Mouse (Mus musculus) hindbrain, embryonic 14.5 days (tissue): ENCODE measurements around the gene Limk1. TPM values are rescaled to one million over a fixed set of nuclear protein-coding genes. Genes with fewer than 3 reads are reported as not detected.

Experiments used
- ATAC-seq: fragments of 200-750 bp; cut with Nextera tagmentation; 2 replicates; pipeline ENCODE4 v1.8.0; 2017; ENCODE audit warnings: moderate number of reproducible peaks, mild to moderate bottlenecking, moderate TSS enrichment, moderate library complexity; ENCODE audit not compliant: low FRiP score
- DNase-seq: peaks from one replicate; pipeline ENCODE4 v3.0.0-alpha.2; 2015; ENCODE audit warnings: low spot score
- H3K27ac ChIP-seq: fragments of 300-500 bp; sonication (generic); 2 replicates; pipeline ENCODE4 v1.5.1; 2014; ENCODE audit warnings: mild to moderate bottlenecking, moderate library complexity
- H3K27me3 ChIP-seq: fragments of 300-500 bp; sonication (generic); 2 replicates; pipeline ENCODE4 v1.6.1; 2014; ENCODE audit warnings: mild to moderate bottlenecking, low read length, mixed read lengths; ENCODE audit not compliant: control insufficient read depth, insufficient read depth
- H3K36me3 ChIP-seq: fragments of 300-500 bp; sonication (generic); replicated peaks from 2 replicates; pipeline ENCODE4 v1.6.1; 2014; ENCODE audit not compliant: control insufficient read depth, insufficient read depth
- H3K4me1 ChIP-seq: fragments of 300-500 bp; sonication (generic); replicated peaks from 2 replicates; pipeline ENCODE4 v1.6.1; 2014; ENCODE audit warnings: antibody characterized with exemption, low read length, mixed read lengths; ENCODE audit not compliant: control insufficient read depth, insufficient read depth
- H3K4me2 ChIP-seq: fragments of 300-500 bp; sonication (generic); replicated peaks from 2 replicates; pipeline ENCODE4 v1.6.1; 2014; ENCODE audit warnings: mild to moderate bottlenecking, moderate library complexity
- H3K4me3 ChIP-seq: fragments of 300-500 bp; sonication (generic); replicated peaks from 2 replicates; pipeline ENCODE4 v1.5.1; 2014; ENCODE audit warnings: mild to moderate bottlenecking, low read length
- H3K9ac ChIP-seq: fragments of 300-500 bp; sonication (generic); 2 replicates; pipeline ENCODE4 v1.6.1; 2014
- H3K9me3 ChIP-seq: fragments of 300-500 bp; sonication (generic); 2 replicates; pipeline ENCODE4 v1.6.1; 2016; ENCODE audit warnings: low read length; ENCODE audit not compliant: control insufficient read depth
- WGBS: fragments of 180-500 bp; shearing (Covaris S2); extraction: QIAGEN DNeasy Blood & Tissue Kit; methylation state at CpG from one replicate; pipeline ENCODE4 v1.1.7; 2014; 5-methylcytosine and 5-hydroxymethylcytosine counted together
- polyA plus RNA-seq: library from polyadenylated mRNA; unstranded; fragments of >200 nt; fragmentation: Nextera tagmentation; extraction: Ambion mirVana; gene quantifications from 2 replicates; pipeline ENCODE4 v1.2.1, GENCODE M21; 2014

Gene Limk1
- polyA plus RNA-seq, 1 experiment from 2014 or later: 26.4 TPM

DNA sequence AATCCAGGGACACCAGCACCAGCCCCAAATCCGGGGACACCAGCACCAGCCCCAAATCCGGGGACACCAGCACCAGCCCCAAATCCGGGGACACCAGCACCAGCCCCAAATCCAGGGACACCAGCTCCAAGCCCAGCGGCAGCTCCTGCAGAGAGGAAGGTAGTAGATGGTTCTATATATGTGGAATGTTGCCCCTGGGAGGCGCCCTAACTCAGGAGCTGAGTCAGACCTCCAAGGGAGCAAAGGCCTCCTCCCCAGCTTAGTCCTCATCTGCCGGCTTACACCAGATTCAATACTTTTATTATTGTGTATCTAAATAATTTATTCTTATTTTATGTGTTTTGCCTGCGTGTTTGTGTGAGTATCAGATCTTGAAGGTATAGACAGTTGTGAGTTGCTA, 22.7 kb upstream of the Limk1 start:
- 73% methylated on average over 7 of the region's 7 CpGs for WGBS

DNA sequence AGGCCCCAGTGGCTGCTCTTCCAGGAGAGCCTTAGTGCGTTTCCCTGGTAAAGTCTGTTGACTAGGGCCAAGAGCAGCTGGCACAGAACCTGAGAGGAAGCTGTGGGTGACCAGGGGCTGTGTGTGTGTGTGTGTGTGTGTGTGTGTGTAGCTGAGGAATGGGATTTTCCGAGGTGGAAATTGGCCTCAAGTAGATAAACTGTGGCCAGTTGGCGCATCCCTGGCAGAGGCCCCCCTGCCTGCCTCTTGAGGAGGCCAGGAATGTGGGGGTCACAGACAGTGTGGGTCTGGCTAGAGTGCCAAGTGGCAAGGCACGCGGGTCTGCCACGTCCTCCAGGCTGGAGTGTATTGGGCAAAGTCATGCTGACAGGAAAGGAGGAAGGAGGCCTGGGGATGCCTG, 20.9 kb upstream of the Limk1 start:
- 51% methylated on average over 6 of the region's 6 CpGs for WGBS
- Histone ChIP-seq H3K27me3 (no peaks in the 10 kb centered on the region), H3K27ac (no peak overlapping the region), H3K4me2 (no peak overlapping the region), H3K36me3 (no peaks in the 10 kb centered on the region), H3K4me1 (no peaks in the 10 kb centered on the region), H3K4me3 (no peak overlapping the region), H3K9me3 (no peaks in the 10 kb centered on the region), H3K9ac (no peak overlapping the region)
- no peak for DNase-seq
- no peak for ATAC-seq

More for the DNA sequence above, 22.7 kb upstream of the Limk1 start:
- no peak overlapping the region for H3K9ac ChIP-seq
- no peak overlapping the region for H3K4me3 ChIP-seq
- H3K4me1 ChIP-seq: no peaks in the 10 kb centered on the region
- H3K9me3 ChIP-seq: no peaks in the 10 kb centered on the region
- H3K4me2 ChIP-seq: no peak overlapping the region
- H3K27me3 ChIP-seq: no peaks in the 10 kb centered on the region
- H3K36me3 ChIP-seq: no peaks in the 10 kb centered on the region
- DNase-seq (no peak), ATAC-seq (no peak)
- no peak overlapping the region for H3K27ac ChIP-seq

DNA sequence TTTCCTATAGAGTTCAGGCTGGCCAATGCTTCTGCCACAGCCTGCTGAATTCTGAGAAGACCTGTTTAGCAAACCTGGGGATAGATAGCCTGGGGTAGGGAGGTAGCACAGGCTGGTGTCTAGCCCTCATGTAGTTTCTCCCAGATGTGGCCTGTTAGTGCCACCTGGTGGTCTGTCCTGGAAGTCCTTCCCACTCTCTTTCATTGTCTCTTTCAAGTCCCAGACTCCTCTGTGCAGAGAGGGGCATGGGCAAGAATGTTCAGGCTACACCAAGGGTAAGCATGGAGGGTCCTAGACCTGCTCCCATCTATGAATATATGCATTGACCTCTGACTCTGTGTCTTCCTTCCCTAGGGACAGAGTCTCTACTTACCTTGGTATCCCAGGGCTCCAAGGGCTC, 15.8 kb upstream of the Limk1 start:
- ATAC-seq (peak; percentile 77; the same call in 1 of the 2 replicates), DNase-seq (peak; percentile 78)
- no peak overlapping the region for H3K4me2 ChIP-seq
- no peaks in the 10 kb centered on the region for H3K9me3 ChIP-seq
- H3K4me1 ChIP-seq: no peaks in the 10 kb centered on the region
- no peak overlapping the region for H3K4me3 ChIP-seq
- H3K27ac ChIP-seq: no peak overlapping the region
- no peaks in the 10 kb centered on the region for H3K27me3 ChIP-seq
- no peaks in the 10 kb centered on the region for H3K36me3 ChIP-seq
- H3K9ac ChIP-seq: no peak overlapping the region

DNA sequence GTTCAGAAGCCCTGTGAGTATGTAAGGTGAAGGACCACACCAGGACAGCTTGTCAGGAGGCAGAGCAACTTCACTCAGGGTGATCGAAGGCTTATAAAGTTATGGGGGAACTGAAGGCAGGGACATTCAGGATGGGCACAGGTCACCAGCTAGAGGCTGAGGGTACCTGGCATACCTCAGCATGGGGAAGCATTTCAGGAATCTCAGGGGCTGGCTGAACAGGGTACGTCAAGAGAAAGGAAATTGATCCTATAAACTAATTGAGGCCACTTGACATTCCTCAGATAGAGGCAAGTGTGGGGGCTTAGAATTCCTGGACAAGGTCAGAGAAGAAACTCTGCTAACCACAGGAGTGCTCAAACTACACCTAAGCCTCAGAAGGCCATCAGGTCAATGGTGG, 7.1 kb upstream of the Limk1 start:
- Histone ChIP-seq H3K27me3 (no peaks in the 10 kb centered on the region), H3K27ac (no peak overlapping the region), H3K4me1 (no peaks in the 10 kb centered on the region), H3K9me3 (no peaks in the 10 kb centered on the region; the same call in 1 of the 2 replicates), H3K36me3 (no peaks in the 10 kb centered on the region), H3K9ac (no peak overlapping the region), H3K4me3 (no peak overlapping the region), H3K4me2 (no peak overlapping the region)
- DNase-seq: no peak
- ATAC-seq: no peak
- WGBS: 82% methylated on average over 2 of the region's 2 CpGs

DNA sequence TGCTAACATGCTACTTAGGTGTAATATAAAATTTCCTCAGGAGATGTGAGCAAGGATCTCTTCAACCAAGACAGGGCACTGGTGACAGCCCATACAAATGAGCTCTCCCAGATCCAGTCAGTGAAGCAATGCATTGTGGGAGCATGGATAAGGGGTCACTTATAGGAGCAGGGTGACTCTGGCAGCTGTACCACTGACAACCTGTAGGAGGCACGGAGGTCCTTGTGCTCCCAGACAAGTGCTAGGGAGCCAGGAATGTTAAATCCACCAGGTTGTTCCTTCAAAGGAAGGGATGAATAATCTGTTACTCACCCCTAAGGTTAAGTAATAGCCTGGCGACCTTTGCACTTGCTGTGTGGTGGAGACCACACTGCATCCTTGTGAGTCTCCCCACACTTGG, 6.7 kb upstream of the Limk1 start:
- H3K9ac ChIP-seq: no peak overlapping the region
- H3K4me3 ChIP-seq: no peak overlapping the region
- DNase-seq: no peak
- H3K27ac ChIP-seq: no peak overlapping the region
- H3K9me3 ChIP-seq: no peaks in the 10 kb centered on the region; the same call in 1 of the 2 replicates
- H3K27me3 ChIP-seq: no peaks in the 10 kb centered on the region
- H3K4me2 ChIP-seq: no peak overlapping the region
- no peaks in the 10 kb centered on the region for H3K36me3 ChIP-seq
- no peak for ATAC-seq
- WGBS: 27% methylated on average over 2 of the region's 2 CpGs
- H3K4me1 ChIP-seq: no peaks in the 10 kb centered on the region

DNA sequence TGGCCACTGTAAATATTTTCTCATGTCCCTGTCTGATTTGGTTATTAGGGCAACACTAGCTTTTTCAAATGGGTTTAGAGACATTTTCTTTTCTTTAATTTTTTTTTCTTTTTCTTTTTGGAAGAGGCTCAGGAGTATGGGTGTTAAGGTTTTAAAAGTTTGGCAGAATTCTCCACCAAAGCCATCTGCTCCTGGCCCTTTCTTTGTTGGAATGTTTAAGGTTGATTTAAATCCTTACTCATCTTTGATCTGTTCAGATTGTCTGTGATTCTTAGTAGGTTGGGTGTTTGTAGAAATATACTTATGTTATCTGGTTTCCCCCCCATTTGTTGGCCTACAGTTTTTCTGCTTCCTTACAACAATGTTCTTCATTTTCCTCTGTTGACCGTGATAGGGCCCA, 4.3 kb upstream of the Limk1 start:
- H3K27me3 ChIP-seq: no peaks in the 10 kb centered on the region
- no peaks in the 10 kb centered on the region for H3K36me3 ChIP-seq
- ATAC-seq (no peak), DNase-seq (no peak)
- H3K27ac ChIP-seq: no peak overlapping the region
- no peak overlapping the region for H3K4me3 ChIP-seq
- peaks cover under 1% of the 10 kb centered on the region for H3K4me1 ChIP-seq
- H3K9me3 ChIP-seq: no peaks in the 10 kb centered on the region; the same call in 1 of the 2 replicates
- H3K4me2 ChIP-seq: no peak overlapping the region
- WGBS: 100% methylated on average over 1 of the region's 1 CpGs
- H3K9ac ChIP-seq: no peak overlapping the region

DNA sequence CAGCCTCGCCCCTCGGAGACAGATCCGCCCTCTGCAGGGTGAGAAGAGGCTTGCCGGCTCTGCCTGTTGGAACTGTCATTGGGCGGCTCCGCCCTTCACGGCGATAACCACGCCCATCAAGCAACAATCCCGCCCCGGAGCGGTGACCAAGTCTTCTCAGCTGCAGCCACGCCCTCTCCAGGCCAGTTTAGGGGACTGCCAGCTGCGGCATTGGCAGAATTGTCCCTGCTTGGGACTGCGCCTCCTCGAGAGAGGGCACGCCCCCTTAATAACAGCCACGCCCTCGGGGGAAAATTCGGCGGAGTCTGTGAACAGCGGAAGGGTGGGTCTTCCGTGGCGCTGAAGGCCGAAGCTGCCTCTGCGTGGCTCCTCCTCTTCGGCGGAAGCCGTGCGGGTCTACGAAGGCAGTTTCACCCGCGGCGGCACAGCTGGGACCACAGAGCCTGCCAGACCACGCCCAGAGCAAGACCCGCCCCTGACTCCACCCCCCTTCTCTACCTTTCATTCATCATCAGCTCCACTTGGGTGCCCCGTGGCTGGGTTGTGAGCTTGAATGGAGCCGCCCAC, 403 bp upstream of the Limk1 start:
- DNase-seq (peak; percentile 98), ATAC-seq (peak; percentile 96)
- Histone ChIP-seq H3K4me1 (peaks cover 12% of the 10 kb centered on the region), H3K27ac (peak overlapping the region; percentile 88), H3K36me3 (peaks cover 26% of the 10 kb centered on the region), H3K4me3 (peak overlapping the region; percentile 79), H3K4me2 (peak overlapping the region; percentile 56), H3K27me3 (no peaks in the 10 kb centered on the region), H3K9ac (peak overlapping the region; percentile 53), H3K9me3 (no peaks in the 10 kb centered on the region)
- WGBS: under 1% methylated on average over 37 of the region's 38 CpGs

DNA sequence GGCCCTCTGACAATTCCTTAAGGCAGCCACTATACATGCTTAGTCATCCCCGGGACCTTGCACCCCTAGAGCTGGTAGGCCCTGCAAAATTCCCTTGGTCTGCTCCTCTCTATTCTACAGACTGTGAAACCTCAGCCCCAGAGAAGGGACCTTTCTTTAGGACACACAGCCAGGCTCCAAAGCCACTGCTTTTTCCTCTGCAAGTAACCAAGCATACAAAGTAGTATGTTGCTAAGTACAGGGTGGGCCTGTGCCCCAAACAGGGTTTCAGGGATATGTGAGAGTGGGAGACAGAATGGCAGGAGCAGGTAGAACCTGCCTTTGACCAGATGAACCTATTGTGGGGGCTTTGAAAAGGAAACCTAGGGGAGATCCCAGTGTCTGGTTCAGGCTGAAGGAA, 1.2 kb downstream of the Limk1 start:
- Histone ChIP-seq H3K27me3 (no peaks in the 10 kb centered on the region), H3K4me3 (peak overlapping the region; percentile 79), H3K9ac (peak overlapping the region; percentile 89), H3K4me1 (peaks cover 12% of the 10 kb centered on the region), H3K27ac (no peak overlapping the region), H3K9me3 (no peaks in the 10 kb centered on the region), H3K36me3 (peaks cover 42% of the 10 kb centered on the region), H3K4me2 (peak overlapping the region; percentile 56)
- 75% methylated on average over 1 of the region's 1 CpGs for WGBS
- ATAC-seq (no peak), DNase-seq (no peak)

DNA sequence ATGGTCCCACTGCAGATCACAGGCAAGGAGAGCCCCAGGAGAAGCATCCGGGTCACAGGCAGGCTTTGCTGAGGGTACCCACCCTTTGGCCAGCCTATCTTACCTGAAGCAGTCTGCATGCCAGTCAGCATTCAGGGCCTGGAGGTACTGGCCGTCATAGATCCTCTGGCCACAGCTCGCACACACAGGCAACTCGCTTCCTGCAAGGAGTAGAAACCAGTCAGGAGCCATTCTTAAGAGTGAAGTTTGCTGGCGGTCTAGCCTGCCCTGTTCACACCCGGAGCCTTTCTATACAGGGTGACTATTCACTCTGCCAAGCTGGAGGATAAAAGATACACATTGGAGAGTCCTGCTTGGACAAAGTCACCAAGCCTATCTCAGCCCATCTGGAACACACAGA, 1.9 kb downstream of the Limk1 start:
- no peak overlapping the region for H3K27ac ChIP-seq
- H3K4me3 ChIP-seq: no peak overlapping the region
- peaks cover 12% of the 10 kb centered on the region for H3K4me1 ChIP-seq
- no peak overlapping the region for H3K4me2 ChIP-seq
- peaks cover 42% of the 10 kb centered on the region for H3K36me3 ChIP-seq
- no peaks in the 10 kb centered on the region for H3K9me3 ChIP-seq
- DNase-seq (no peak), ATAC-seq (no peak)
- 91% methylated on average over 6 of the region's 6 CpGs for WGBS
- H3K27me3 ChIP-seq: no peaks in the 10 kb centered on the region
- peak overlapping the region; percentile 25; the same call in 1 of the 2 replicates for H3K9ac ChIP-seq

DNA sequence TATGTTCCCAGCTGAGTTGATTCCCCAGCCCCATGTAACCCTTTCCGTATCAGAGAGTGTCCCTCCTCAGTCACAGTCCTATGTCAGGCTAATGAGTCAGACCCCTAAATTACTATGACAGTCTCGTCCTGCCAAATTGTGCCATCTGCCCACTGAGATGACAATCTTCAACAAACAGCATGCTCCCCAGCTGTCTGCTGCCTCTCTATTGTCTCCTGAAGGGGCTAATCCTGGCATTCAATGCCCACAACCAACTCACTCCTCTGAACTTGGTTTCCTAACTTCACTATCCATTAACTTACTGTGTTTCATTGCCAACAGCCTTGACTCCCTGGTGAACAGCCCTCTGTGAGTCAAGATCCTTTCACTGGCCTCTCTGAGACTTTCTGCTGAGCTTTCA, 4.0 kb downstream of the Limk1 start:
- H3K4me3 ChIP-seq: no peak overlapping the region
- H3K4me2 ChIP-seq: no peak overlapping the region
- WGBS: 50% methylated on average over 2 of the region's 2 CpGs
- H3K4me1 ChIP-seq: peaks cover 12% of the 10 kb centered on the region
- no peak overlapping the region for H3K27ac ChIP-seq
- no peak for ATAC-seq
- DNase-seq: no peak
- no peaks in the 10 kb centered on the region for H3K9me3 ChIP-seq
- no peaks in the 10 kb centered on the region for H3K27me3 ChIP-seq
- no peak overlapping the region; the same call in 1 of the 2 replicates for H3K9ac ChIP-seq
- H3K36me3 ChIP-seq: peaks cover 56% of the 10 kb centered on the region
